Mouse (Mus musculus) lung, embryonic 16.5 days (tissue): ENCODE results near the gene Tmem110. TPM values are rescaled to one million over a fixed set of nuclear protein-coding genes. Genes with fewer than 3 reads are reported as not detected.

ENCODE experiments used
- ATAC-seq: fragments of 200-750 bp; cut with Nextera tagmentation; 2 replicates; pipeline ENCODE4 v1.8.0; 2017; ENCODE audit warnings: low read depth, mild to moderate bottlenecking, moderate library complexity
- H3K27ac ChIP-seq: fragments of 300-500 bp; sonication (generic); 2 replicates; pipeline ENCODE4 v1.5.1; 2014; ENCODE audit warnings: mild to moderate bottlenecking, control low read depth, low read length
- H3K27me3 ChIP-seq: fragments of 300-500 bp; sonication (generic); 2 replicates; pipeline ENCODE4 v1.6.1; 2014; ENCODE audit warnings: low read depth, low read length, mixed read lengths; ENCODE audit not compliant: control insufficient read depth, insufficient read depth
- H3K36me3 ChIP-seq: fragments of 300-500 bp; sonication (generic); 2 replicates; pipeline ENCODE4 v1.6.1; 2014; ENCODE audit warnings: low read length; ENCODE audit not compliant: control insufficient read depth, insufficient read depth
- H3K4me1 ChIP-seq: fragments of 300-500 bp; sonication (generic); replicated peaks from 2 replicates; pipeline ENCODE4 v1.6.1; 2014; ENCODE audit warnings: low read length, mixed read lengths; ENCODE audit not compliant: control insufficient read depth, insufficient read depth
- H3K4me2 ChIP-seq: fragments of 300-500 bp; sonication (generic); 2 replicates; pipeline ENCODE4 v1.6.1; 2014; ENCODE audit warnings: low read depth, low read length, control low read depth
- H3K4me3 ChIP-seq: fragments of 300-500 bp; sonication (generic); 2 replicates; pipeline ENCODE4 v1.5.1; 2014; ENCODE audit warnings: mild to moderate bottlenecking, low read length, control low read depth
- H3K9ac ChIP-seq: fragments of 300-500 bp; sonication (generic); 2 replicates; pipeline ENCODE4 v1.6.1; 2014; ENCODE audit warnings: low read length, control low read depth
- H3K9me3 ChIP-seq: fragments of 300-500 bp; sonication (generic); 2 replicates; pipeline ENCODE4 v1.6.1; 2016; ENCODE audit warnings: low read length; ENCODE audit not compliant: control insufficient read depth
- WGBS: fragments of 180-500 bp; shearing (Covaris S2); extraction: QIAGEN DNeasy Blood & Tissue Kit; methylation state at CpG from one replicate; pipeline ENCODE4 v1.1.7; 2014; 5-methylcytosine and 5-hydroxymethylcytosine counted together
- polyA plus RNA-seq: library from polyadenylated mRNA; unstranded; fragments of >200 nt; fragmentation: Nextera tagmentation; extraction: Ambion mirVana; gene quantifications from 2 replicates; pipeline ENCODE4 v1.2.1, GENCODE M21; 2015

Gene Tmem110
- polyA plus RNA-seq, 1 experiment from 2014 or later, result 27.0 TPM

DNA sequence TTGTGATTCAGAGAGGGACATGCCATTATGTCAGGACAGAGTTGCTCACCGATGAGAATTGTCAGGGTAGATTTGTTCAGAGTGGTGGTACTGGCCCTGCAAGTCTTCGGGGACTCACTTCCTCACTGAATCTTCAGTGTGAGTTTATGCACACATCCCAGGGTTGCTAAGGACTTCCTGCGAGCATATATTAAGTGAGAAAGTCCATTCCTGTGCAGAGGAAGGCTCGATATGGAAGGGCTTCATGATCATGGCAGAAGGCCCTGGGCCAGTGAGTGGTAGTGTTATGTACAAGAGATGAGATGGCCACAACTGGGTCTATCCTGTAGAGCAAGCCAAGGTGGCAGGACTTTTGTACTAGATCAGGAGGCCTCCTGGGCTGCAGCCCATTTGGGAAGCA is 2.1 kb downstream of the Tmem110 start:
- Histone ChIP-seq H3K9me3 (no peaks in the 10 kb centered on the region), H3K27ac (peak overlapping the region; percentile 33; the same call in 1 of the 2 replicates), H3K36me3 (no peaks in the 10 kb centered on the region), H3K9ac (no peak overlapping the region), H3K4me1 (peaks cover 64% of the 10 kb centered on the region), H3K4me3 (no peak overlapping the region; the same call in none of the 2 replicates), H3K4me2 (peak overlapping the region; percentile 57), H3K27me3 (no peaks in the 10 kb centered on the region)
- 47% methylated on average over 4 of the region's 4 CpGs for WGBS
- ATAC-seq, result no peak

DNA sequence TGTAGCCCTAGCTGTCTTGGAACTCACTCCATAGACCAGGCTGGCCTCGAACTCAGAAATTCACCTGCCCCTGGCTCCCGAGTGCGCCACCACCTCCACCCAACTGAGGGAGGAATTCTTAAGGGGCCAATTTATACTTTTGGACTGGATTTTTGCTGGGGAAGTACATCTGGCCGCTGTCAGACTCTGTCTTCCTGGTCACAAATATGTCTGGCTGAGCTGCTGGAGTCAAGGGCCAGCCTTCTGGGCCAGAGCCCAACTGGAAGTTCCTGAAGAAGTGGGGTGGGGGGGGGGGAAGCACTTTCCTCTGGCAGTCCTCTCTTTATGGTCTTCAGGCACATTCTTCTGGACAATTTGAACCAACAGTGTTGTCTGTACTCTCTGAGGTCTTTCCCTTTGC is 2.7 kb downstream of the Tmem110 start:
- Histone ChIP-seq H3K4me3 (no peak overlapping the region), H3K4me1 (peaks cover 64% of the 10 kb centered on the region), H3K4me2 (peak overlapping the region; percentile 57), H3K27me3 (no peaks in the 10 kb centered on the region), H3K36me3 (no peaks in the 10 kb centered on the region), H3K27ac (peak overlapping the region; percentile 92), H3K9me3 (no peaks in the 10 kb centered on the region), H3K9ac (no peak overlapping the region)
- WGBS, result 37% methylated on average over 4 of the region's 4 CpGs
- peak; percentile 34; the same call in 1 of the 2 replicates for ATAC-seq

- H3K27ac ChIP-seq, result peak overlapping the region; percentile 92
- ATAC-seq, result peak; percentile 82
- H3K36me3 ChIP-seq, result no peaks in the 10 kb centered on the region
- H3K9me3 ChIP-seq, result no peaks in the 10 kb centered on the region
- 39% methylated on average over 11 of the region's 11 CpGs for WGBS
- peak overlapping the region; percentile 51 for H3K4me2 ChIP-seq
- H3K9ac ChIP-seq, result 0 out of 2 replicates have a peak overlapping the region, but pooled peaks have one; percentile 12
- H3K4me1 ChIP-seq, result peaks cover 60% of the 10 kb centered on the region
- no peaks in the 10 kb centered on the region for H3K27me3 ChIP-seq
- peak overlapping the region; percentile 24; the same call in 1 of the 2 replicates for H3K4me3 ChIP-seq
These were observed 3.5 kb downstream of the Tmem110 start for GRCm38 (mm10) chr14:30828635-30829460.

DNA sequence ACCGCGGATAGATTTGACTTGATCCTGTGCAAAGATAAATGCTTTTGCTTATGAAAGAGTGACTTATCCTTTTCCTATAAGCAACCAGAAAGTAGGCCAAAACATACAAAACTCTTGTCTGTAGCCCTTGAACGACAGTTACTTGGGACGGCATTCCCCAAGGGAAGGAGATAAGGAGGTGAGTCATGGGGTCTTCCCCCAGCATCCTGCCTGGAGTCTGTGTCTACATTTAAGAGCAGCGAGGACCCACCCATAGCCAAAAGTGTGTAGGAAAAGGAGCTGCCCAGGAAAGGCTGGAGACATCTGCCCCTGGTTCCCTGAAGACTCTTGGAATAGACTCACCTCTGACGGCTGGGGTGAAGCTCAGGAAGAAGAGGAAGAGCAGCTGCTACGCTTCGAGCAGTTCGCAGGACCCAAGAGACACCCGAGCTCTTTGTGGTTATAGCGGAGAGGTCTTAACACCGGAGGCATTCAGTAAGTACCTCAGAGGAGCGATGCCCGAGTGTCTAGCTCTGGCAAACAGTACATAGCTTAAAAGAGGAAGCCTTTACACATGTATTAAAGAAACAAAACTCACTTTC is 12.1 kb downstream of the Tmem110 start:
- Histone ChIP-seq H3K4me1 (no peaks in the 10 kb centered on the region), H3K27me3 (no peaks in the 10 kb centered on the region), H3K9me3 (no peaks in the 10 kb centered on the region), H3K4me2 (no peak overlapping the region), H3K36me3 (no peaks in the 10 kb centered on the region; the same call in 1 of the 2 replicates), H3K27ac (no peak overlapping the region), H3K9ac (no peak overlapping the region), H3K4me3 (no peak overlapping the region)
- 81% methylated on average over 14 of the region's 14 CpGs for WGBS
- ATAC-seq, result no peak

- H3K4me2 ChIP-seq, result no peak overlapping the region
- 82% methylated on average over 3 of the region's 3 CpGs for WGBS
- H3K9me3 ChIP-seq, result no peaks in the 10 kb centered on the region
- H3K4me3 ChIP-seq, result no peak overlapping the region
- H3K27me3 ChIP-seq, result no peaks in the 10 kb centered on the region
- no peak overlapping the region for H3K27ac ChIP-seq
- no peak for ATAC-seq
- H3K9ac ChIP-seq, result no peak overlapping the region
- no peaks in the 10 kb centered on the region for H3K4me1 ChIP-seq
- 0 out of 2 replicates have a peak, but pooled peaks cover 3% of the 10 kb centered on the region for H3K36me3 ChIP-seq
These were observed 18.3 kb downstream of the Tmem110 start for GRCm38 (mm10) chr14:30843701-30844100.

GRCm38 (mm10) chr14:30850504-30850903 is 25.1 kb downstream of the Tmem110 start:
- H3K4me1 ChIP-seq, result no peaks in the 10 kb centered on the region
- H3K4me3 ChIP-seq, result no peak overlapping the region
- ATAC-seq, result no peak
- H3K27me3 ChIP-seq, result no peaks in the 10 kb centered on the region
- H3K36me3 ChIP-seq, result 0 out of 2 replicates have a peak, but pooled peaks cover 3% of the 10 kb centered on the region
- H3K27ac ChIP-seq, result no peak overlapping the region
- no peak overlapping the region for H3K9ac ChIP-seq
- no peaks in the 10 kb centered on the region for H3K9me3 ChIP-seq
- whole genome bisulfite sequencing, result 92% methylated on average over 5 of the region's 5 CpGs
- H3K4me2 ChIP-seq, result no peak overlapping the region

- Histone ChIP-seq H3K4me3 (no peak overlapping the region), H3K9ac (no peak overlapping the region), H3K9me3 (no peaks in the 10 kb centered on the region), H3K27me3 (no peaks in the 10 kb centered on the region), H3K27ac (no peak overlapping the region), H3K4me2 (no peak overlapping the region), H3K36me3 (no peaks in the 10 kb centered on the region), H3K4me1 (no peaks in the 10 kb centered on the region)
- ATAC-seq, result no peak
- WGBS, result 87% methylated on average over 5 of the region's 5 CpGs
These were observed 26.9 kb downstream of the Tmem110 start for GRCm38 (mm10) chr14:30852325-30852724.

DNA sequence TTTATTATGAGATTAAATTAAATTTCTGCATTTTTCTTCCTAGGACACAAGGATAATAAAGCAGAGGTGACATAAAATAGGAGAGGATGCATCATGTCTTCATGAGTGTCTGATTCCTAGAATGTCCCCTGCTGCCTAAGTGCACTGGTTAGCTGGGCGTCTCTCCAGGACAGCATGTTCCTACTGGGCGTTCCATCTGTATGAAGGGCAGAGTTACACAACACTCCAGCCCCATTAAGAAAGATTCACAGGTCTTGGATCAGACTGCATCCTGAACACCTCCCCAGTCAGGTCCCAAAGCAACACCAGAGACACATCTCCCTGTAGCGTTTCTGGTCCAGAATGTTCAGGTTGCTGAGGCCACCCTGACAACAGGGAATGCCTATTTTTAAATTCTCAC is 29.9 kb downstream of the Tmem110 start:
- Histone ChIP-seq H3K36me3 (no peaks in the 10 kb centered on the region), H3K4me2 (no peak overlapping the region), H3K9me3 (no peaks in the 10 kb centered on the region), H3K27me3 (no peaks in the 10 kb centered on the region), H3K27ac (no peak overlapping the region), H3K4me1 (no peaks in the 10 kb centered on the region), H3K4me3 (no peak overlapping the region), H3K9ac (no peak overlapping the region)
- no peak for ATAC-seq
- 87% methylated on average over 3 of the region's 3 CpGs for WGBS

- H3K4me3 ChIP-seq, result no peak overlapping the region
- ATAC-seq, result no peak
- no peak overlapping the region for H3K9ac ChIP-seq
- H3K36me3 ChIP-seq, result no peaks in the 10 kb centered on the region
- H3K27me3 ChIP-seq, result no peaks in the 10 kb centered on the region
- no peaks in the 10 kb centered on the region for H3K9me3 ChIP-seq
- H3K27ac ChIP-seq, result no peak overlapping the region
- WGBS, result 61% methylated on average over 10 of the region's 10 CpGs
- H3K4me1 ChIP-seq, result peaks cover 7% of the 10 kb centered on the region
- no peak overlapping the region for H3K4me2 ChIP-seq
These were observed 31.6 kb downstream of the Tmem110 start for GRCm38 (mm10) chr14:30856885-30857507.
